Mouse (Mus musculus): ENCODE data around the gene Rpl3.
"Not testable (repeated sequence)": the region's sequence is repeated elsewhere in the genome, so short reads cannot be mapped to it uniquely, and the experiment has no call there.

Gene Rpl3

GRCm38 (mm10) chr15:80091121-80091955 is at the start of gene Rpl3, which contains the start of gene Syngr1:
Gene Rpl3 (minus strand): TSS chr15:80091868.
Gene Syngr1 (plus strand): TSS chr15:80091334.
- DNase-seq (ENCODE audit: low spot score in 2 of 2), result peak; percentile 84 to 86

DNA sequence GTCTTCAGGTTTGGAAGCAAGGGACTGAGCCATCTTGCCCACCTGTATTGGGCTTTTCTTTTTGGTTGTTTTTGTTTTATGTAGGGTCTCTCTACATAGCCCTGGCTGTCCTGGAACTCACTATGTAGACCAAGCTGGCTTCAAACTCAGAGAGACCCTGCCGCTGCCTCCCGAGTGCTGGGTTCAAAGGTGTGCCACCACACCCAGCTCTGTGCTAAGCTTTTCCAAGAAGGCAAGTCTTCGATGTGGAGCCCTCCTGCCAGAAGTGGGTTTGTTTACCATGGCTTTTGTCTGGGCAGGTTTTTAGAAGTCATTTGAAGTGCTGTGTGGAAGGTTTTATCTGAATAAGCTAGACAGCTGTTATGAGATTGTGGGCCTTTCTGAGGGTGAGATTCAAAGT is 49.2 kb upstream of the Rpl3 start:
- no peak for DNase-seq (ENCODE audit: low spot score in 2 of 2)

DNA sequence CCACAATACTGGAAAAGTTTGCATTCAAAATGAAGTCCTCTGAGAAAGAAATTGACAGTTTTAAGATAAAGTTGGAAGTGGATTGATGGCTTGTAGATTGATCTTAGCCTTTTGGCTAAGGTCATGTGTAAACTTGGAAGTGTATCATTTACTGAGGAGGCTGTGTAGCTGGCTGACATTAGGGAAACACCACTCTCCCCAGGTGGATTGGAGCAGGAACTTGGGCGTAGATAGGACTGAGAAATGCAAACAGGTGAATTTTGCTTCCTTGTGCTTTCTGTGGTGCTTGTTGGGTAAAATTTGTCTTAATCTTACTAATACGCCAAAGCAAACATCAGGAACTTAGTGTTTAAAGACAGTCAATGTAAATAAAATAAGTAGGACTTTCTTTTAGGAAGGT is 48.6 kb upstream of the Rpl3 start:
- no peak for DNase-seq (ENCODE audit: low spot score in 2 of 2)

- DNase-seq (ENCODE audit: low spot score in 2 of 2), result peak; percentile 85 to 87
Measured at GRCm38 (mm10) chr15:80137945-80138791, 46.5 kb upstream of the Rpl3 start.

DNA sequence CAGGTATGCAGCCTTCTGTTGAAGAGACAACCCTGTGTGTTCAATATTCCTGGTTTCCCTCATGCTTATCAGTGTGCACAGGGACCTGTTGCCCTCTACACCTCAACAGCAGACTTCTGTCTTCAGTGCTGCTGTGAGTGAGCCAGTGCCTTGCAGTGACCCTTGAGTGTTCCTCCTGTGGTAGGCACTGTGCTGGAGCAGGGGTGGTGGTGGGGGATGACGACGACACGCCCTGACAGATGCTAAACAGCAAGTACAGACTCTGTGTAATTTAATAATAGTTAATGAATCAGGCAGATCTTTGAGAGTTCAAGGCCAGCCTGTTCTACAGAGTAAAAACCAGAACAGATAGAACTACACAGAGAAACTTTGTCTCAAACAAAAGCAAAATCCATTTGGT is 45.0 kb upstream of the Rpl3 start:
- DNase-seq (ENCODE audit: low spot score in 2 of 2), result no peak

GRCm38 (mm10) chr15:80135499-80135898 is 43.8 kb upstream of the Rpl3 start:
- no peak for DNase-seq (ENCODE audit: low spot score in 2 of 2)

DNA sequence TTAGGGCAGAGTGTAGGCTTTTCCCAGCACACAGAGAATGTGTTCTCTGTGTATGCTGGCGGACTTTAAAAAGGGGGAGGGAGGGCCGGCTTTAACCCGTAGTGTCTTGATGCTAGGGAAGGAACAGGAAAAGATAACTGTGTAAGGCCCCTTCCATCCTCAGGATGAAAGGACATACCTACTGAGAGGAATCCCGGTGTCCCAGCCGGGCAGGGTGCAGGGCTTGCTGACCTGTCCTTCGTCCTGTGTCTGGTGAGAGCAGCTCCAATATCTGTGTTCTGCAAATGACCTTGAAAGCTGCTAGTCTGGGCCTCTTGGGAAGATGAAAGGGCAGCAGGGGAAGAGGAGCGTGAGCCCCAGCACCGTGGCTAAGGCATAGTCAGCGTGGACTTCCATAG is 42.8 kb upstream of the Rpl3 start:
- no peak for DNase-seq (ENCODE audit: low spot score in 2 of 2)

GRCm38 (mm10) chr15:80133682-80134449 is 42.2 kb upstream of the Rpl3 start:
- peak in 1 of 2 experiments; percentile 22 for DNase-seq (ENCODE audit: low spot score in 2 of 2)

DNA sequence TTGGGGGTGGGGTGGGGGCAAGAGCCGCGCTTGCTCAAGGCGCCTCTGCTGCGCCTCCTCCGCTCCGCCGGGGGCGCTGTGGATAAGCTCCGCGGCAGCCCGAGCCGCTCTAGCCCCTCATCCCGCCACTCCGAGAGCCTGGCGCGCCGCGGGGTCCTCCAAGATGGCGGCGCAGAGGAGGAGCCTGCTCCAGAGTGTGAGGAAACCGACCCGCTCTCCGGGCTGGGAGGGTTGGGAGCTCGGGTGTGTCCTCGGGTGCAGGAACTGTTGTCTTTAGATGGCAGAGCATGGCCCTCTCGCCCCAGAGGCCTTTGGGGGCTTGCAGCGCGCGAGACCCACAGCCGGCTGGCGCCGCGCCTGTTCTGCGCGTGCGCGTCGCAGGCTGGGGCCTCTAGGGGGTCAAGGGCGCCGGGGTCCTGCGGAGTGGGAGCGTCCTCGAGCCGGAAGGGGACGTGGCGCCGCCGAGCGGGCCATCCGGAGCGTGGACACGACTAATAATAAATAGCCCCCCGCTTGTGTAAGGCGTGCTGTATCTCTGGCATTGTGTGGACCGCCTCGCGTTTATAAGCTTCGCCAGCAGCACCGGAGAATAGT is 41.4 kb upstream of the Rpl3 start, which contains the start of gene Tab1:
TSS of gene Tab1 (plus strand) at position 135 of the 594 bp plus-strand sequence.
- peak; percentile 89 to 92 for DNase-seq (ENCODE audit: low spot score in 2 of 2)

DNA sequence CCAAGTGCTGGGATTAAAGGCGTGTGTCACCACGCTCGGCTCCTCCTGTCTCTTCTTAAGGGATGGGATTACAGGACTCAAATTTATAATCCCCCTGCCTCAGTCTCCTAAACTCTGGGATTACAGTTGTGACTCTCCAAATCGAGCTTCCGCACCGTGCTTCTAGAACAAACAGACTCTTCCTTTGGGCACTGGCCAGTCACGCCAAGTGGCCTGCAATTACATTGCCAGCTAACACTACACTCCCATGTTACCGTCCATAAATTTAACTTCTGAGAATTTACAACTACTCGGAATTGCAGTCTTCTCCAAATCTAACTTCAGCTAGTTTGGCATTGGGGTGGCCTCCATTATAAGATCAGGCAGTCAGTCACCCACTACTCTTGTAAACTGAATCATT is 40.8 kb upstream of the Rpl3 start:
- no peak for DNase-seq (ENCODE audit: low spot score in 2 of 2)

- no peak for DNase-seq (ENCODE audit: low spot score in 2 of 2)
Measured at GRCm38 (mm10) chr15:80131421-80131820, 39.8 kb upstream of the Rpl3 start.

GRCm38 (mm10) chr15:80130689-80131088 is 39.0 kb upstream of the Rpl3 start:
- DNase-seq (ENCODE audit: low spot score in 2 of 2), result no peak

GRCm38 (mm10) chr15:80129982-80130381 is 38.3 kb upstream of the Rpl3 start:
- DNase-seq (ENCODE audit: low spot score in 2 of 2), result no peak

- DNase-seq (ENCODE audit: low spot score in 2 of 2), result peak in 1 of 2 experiments; percentile 29
Measured at GRCm38 (mm10) chr15:80127191-80127590, 35.5 kb upstream of the Rpl3 start.

DNA sequence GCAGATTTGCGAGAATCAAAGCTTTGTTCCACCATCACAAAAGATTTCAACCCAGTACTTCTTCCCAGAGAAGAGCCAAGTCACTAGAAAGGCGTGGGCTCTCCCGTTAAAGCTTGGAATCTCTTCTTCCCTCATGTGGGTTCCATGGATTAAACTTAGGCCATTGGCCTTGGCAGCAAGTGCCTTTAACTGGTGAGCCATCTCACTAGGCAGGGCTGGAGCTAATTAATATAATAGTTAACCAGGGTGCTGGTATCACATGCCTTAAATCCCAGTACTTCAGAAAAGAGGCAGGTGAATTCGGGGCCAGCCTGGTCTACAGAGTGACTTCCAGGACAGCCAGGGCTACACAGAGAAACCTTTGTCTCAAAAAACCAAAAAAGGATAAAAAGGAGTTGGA is 33.0 kb upstream of the Rpl3 start:
- DNase-seq (ENCODE audit: low spot score in 2 of 2), result no peak

- DNase-seq (ENCODE audit: low spot score in 2 of 2), result not testable (repeated sequence)
Measured at GRCm38 (mm10) chr15:80122431-80122830, 30.8 kb upstream of the Rpl3 start.

DNA sequence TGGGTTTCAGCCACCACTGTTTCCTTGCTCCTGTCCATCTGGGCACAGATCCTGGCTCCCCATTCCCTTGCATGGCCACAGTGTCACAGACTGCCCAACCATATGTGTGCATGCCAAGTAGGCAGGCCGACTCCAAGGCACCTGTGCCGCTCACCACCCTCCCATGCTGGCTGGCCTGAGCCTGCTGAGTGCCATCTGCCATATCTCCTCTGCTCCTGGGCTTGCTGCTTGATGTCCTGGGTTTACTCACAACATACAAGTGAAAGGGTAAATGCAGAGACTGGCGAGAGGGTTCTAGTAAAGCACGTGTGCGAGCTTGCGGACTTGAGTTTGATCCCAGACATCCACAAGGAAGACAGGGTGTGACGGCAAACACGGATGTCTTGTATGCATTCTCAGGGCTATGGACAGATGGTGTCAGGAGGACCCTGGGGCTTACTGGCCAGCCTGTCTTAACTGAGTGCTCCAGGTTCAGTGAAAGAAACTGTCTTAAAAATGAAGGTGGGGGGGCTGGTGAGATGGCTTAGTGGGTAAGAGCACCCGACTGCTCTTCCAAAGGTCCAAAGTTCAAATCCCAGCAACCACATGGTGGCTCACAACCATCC is 30.2 kb upstream of the Rpl3 start:
- DNase-seq (ENCODE audit: low spot score in 2 of 2), result no peak

DNA sequence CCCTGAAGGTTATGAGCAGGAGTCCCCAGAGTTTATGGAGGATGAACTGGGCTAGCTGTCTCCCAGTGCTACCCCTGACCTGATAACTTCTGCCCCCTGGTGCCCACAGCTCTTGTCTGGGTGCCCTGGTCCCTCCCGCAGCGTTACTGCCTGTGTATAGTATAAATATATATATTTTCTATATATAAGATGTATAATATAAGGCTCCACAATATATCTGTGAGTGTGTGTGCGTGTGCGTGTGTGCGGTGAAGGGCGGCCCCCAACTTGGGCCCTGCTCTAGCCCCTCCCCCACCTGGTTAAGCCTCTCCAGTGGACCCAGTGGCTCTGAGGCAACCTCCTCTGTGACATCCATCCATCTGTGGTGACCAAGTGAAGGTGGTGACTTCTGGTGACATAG is 27.4 kb upstream of the Rpl3 start:
- DNase-seq (ENCODE audit: low spot score in 2 of 2), result no peak

- no peak for DNase-seq (ENCODE audit: low spot score in 2 of 2)
Measured at GRCm38 (mm10) chr15:80117154-80117553, 25.5 kb upstream of the Rpl3 start.

DNA sequence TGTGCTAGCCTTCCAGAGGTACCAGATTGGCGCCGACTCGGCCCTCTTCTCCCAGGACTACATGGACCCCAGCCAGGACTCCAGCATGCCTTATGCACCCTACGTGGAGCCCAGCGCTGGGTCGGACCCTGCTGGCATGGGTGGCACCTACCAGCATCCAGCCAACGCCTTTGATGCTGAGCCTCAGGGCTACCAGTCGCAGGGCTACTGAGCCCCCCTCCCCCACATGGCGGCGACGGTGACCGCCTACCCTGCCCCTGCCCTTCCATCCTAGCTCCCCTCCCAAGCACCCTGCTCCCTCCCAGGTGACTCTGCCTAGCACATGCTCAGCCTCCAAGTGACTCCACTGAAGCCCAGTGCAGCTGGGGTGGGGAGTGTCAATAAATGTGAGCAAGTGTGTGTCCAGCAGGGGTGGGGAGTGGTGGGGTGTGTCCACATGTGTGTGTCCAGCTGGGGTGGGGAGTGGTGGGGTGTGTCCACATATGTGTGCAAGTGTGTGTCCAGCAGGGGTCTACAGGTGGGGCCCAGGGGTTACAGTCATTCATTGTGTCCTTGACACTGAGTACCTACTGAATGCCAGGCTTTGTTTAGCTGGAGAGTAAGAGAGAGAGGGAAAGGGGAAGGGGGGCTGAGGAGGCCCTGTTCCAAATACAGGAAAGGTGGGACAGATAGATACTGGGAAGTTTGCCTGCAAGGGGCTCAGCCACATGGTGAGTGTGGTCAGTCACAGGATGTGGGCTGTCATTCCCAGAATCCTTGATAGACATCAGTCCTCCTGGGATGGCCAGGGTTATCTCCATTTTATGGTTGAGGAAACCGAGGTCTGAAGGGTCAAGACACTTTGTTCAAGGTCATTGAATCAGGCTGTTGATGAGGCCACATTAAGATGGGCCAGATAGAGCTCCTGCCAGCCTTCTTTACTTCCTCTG is 24.5 kb upstream of the Rpl3 start:
- DNase-seq (ENCODE audit: low spot score in 2 of 2), result no peak
